Mouse (Mus musculus): ENCODE measurements around the gene Kidins220. TPM values are rescaled to one million over a fixed set of nuclear protein-coding genes. Genes with fewer than 3 reads are reported as not detected.

The Kidins220 gene
- polyA plus RNA-seq, 1 experiment from 2014 or later: 180 TPM

- no peak overlapping the region for H3K4me2 ChIP-seq
- H3K9ac ChIP-seq: no peak overlapping the region
- H3K27me3 ChIP-seq (replicated peaks): no peaks in the 10 kb centered on the region
- H3K9me3 ChIP-seq: no peaks in the 10 kb centered on the region
- H3K4me3 ChIP-seq: no peak overlapping the region
- no peaks in the 10 kb centered on the region for H3K36me3 ChIP-seq (replicated peaks)
- H3K27ac ChIP-seq: no peak overlapping the region
- H3K4me1 ChIP-seq: no peaks in the 10 kb centered on the region
- 83% methylated on average over 2 of the region's 2 CpGs for WGBS
- no peak for ATAC-seq (replicated peaks)
Measured at GRCm38 (mm10) chr12:24966046-24966445, 8.7 kb upstream of the Kidins220 start.

DNA sequence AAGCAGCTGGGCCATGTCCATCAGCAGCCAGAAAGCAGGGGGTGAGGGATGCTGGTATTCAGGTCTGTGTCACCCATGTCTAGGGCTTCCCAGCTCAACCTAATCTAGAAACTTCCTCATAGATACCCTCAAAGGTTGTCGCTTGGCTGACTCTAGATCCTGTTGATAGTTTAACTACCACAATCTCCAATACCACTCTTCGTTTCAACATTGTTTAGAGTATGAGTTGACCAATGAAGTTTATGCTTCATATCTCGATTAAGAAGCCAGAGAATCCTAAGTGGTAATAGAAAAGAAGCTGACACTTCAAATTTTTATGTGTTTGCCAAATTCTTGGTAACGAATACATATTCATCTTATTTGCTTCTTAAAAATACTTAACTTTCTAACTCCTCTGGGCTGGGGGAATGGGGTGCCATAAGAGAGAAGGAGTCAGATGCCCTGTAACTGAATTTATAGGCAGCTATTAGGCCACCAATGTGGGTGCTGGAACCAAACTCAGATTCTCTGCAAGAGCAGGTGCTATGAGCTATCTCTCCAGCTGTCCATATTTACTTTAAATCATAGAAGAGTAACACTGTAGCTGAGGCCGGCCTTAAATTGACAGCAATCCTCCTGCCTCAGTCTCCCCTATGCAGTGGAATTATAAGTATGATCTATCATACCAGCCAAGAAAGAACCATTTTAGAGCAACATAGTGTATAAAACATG lies 3.1 kb upstream of the Kidins220 start:
- Histone ChIP-seq H3K4me2 (no peak overlapping the region), H3K27ac (no peak overlapping the region), H3K27me3 (replicated peaks) (no peaks in the 10 kb centered on the region), H3K9me3 (no peaks in the 10 kb centered on the region), H3K4me1 (peaks cover 7% of the 10 kb centered on the region), H3K36me3 (replicated peaks) (no peaks in the 10 kb centered on the region), H3K4me3 (no peak overlapping the region), H3K9ac (no peak overlapping the region)
- WGBS: 89% methylated on average over 5 of the region's 5 CpGs
- no peak for ATAC-seq (replicated peaks)

- Histone ChIP-seq H3K4me1 (peaks cover 17% of the 10 kb centered on the region), H3K36me3 (replicated peaks) (no peaks in the 10 kb centered on the region), H3K4me3 (no peak overlapping the region), H3K9me3 (no peaks in the 10 kb centered on the region), H3K27me3 (replicated peaks) (no peaks in the 10 kb centered on the region), H3K9ac (no peak overlapping the region), H3K4me2 (no peak overlapping the region), H3K27ac (no peak overlapping the region)
- no peak for ATAC-seq (replicated peaks)
- 80% methylated on average over 8 of the region's 8 CpGs for WGBS
Measured at GRCm38 (mm10) chr12:24972371-24973350, 2.1 kb upstream of the Kidins220 start.

DNA sequence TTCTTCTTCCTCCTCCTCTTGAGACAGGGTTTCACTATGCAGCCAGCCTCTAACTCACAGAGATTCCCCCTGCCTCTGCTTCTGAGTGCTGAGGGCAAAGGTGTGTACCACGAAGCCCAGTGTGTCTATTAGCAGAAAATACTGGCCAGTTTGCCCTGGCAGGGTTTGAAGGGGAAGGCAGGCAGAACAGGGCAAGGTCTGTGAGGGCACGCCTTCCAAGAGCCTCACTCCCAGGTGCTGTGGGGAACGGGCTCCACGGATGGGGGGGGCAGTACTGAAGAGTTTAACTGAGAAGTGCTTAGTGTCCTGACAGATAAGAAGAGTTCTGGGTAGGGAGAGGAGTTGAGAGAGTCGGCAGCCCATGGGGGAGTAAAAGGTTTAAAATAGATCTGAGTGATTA lies 1.1 kb upstream of the Kidins220 start:
- ATAC-seq (replicated peaks): no peak; the same call in 1 of the 2 replicates
- Histone ChIP-seq H3K4me3 (no peak overlapping the region), H3K27ac (no peak overlapping the region), H3K9me3 (no peaks in the 10 kb centered on the region), H3K4me1 (peaks cover 17% of the 10 kb centered on the region), H3K4me2 (no peak overlapping the region), H3K27me3 (replicated peaks) (no peaks in the 10 kb centered on the region), H3K9ac (no peak overlapping the region), H3K36me3 (replicated peaks) (no peaks in the 10 kb centered on the region)
- 78% methylated on average over 5 of the region's 5 CpGs for WGBS

DNA sequence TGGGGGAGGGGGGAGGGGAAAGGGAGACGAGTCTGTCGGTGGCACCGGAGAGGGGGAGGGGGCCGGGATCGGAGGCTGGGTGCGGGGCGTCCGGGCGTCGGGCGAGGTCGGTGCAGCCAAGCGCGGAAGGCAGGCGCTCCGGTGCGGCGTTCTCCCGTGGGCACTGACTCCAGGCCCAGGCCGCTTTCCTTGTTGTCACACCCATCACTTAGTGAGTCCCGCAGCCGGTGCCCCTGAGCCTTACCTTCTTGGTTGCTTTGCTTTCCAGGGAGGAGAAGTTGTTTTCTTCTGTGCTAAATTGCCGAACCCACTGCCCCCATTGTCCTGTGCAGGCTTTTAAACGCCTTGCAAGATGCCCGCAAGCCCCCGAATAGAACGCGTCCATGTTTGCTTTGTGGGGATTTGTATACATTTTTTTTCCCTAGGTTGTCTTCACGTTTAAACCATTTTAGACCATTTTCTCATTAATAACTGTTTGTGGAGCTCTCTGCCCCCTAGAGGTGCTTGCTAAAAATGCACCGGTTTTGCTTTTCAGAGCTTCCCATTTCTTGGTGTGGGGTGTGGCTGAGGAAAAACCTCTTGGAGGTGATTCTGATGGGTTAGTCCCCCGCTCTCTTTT lies 499 bp downstream of the Kidins220 start:
- H3K27ac ChIP-seq: peak overlapping the region; percentile 95
- peaks cover 3% of the 10 kb centered on the region; the same call in 1 of the 2 replicates for H3K36me3 ChIP-seq (replicated peaks)
- H3K4me2 ChIP-seq: peak overlapping the region; percentile 52
- H3K27me3 ChIP-seq (replicated peaks): no peaks in the 10 kb centered on the region
- peaks cover 24% of the 10 kb centered on the region for H3K4me1 ChIP-seq
- H3K4me3 ChIP-seq: peak overlapping the region; percentile 73
- WGBS: under 1% methylated on average over 28 of the region's 31 CpGs
- H3K9ac ChIP-seq: peak overlapping the region; percentile 82
- peak; percentile 81 for ATAC-seq (replicated peaks)
- H3K9me3 ChIP-seq: no peaks in the 10 kb centered on the region

- ATAC-seq (replicated peaks): no peak
- Histone ChIP-seq H3K4me2 (no peak overlapping the region), H3K27ac (no peak overlapping the region), H3K27me3 (replicated peaks) (no peaks in the 10 kb centered on the region), H3K4me3 (no peak overlapping the region), H3K9me3 (no peaks in the 10 kb centered on the region), H3K4me1 (0 out of 2 replicates have a peak, but pooled peaks cover 1% of the 10 kb centered on the region), H3K36me3 (replicated peaks) (peaks cover 35% of the 10 kb centered on the region; the same call in 1 of the 2 replicates), H3K9ac (no peak overlapping the region)
- 88% methylated on average over 5 of the region's 5 CpGs for WGBS
Measured at GRCm38 (mm10) chr12:24985226-24985625, 10.5 kb downstream of the Kidins220 start.

GRCm38 (mm10) chr12:24995350-24995749 lies 20.6 kb downstream of the Kidins220 start:
- H3K36me3 ChIP-seq (replicated peaks): peaks cover 68% of the 10 kb centered on the region
- H3K4me1 ChIP-seq: no peaks in the 10 kb centered on the region
- no peak overlapping the region for H3K27ac ChIP-seq
- no peak for ATAC-seq (replicated peaks)
- no peak overlapping the region for H3K9ac ChIP-seq
- H3K27me3 ChIP-seq (replicated peaks): no peaks in the 10 kb centered on the region
- WGBS: 86% methylated on average over 4 of the region's 4 CpGs
- H3K9me3 ChIP-seq: no peaks in the 10 kb centered on the region
- no peak overlapping the region for H3K4me3 ChIP-seq
- H3K4me2 ChIP-seq: no peak overlapping the region

DNA sequence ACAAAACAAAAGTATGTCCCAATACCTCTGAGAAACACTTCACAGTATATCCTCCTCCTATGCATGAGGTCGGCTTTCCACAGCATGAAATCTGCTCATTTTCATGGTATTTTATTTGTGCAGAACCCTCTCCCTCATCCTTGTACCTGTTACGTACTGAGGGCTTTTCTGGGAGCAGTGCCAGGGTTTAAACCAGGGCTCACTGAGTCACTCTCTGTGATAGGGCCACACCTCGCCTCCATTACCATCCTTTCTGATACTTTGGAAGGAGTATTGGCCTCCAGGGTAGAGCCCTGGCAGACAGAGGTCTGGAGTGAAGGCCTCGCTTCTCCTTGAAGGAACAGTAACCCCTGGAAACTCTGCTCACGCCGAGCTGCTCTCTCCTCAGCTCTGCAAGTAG lies 30.6 kb downstream of the Kidins220 start:
- no peaks in the 10 kb centered on the region for H3K4me1 ChIP-seq
- no peak for ATAC-seq (replicated peaks)
- no peaks in the 10 kb centered on the region for H3K9me3 ChIP-seq
- no peak overlapping the region for H3K4me2 ChIP-seq
- H3K9ac ChIP-seq: no peak overlapping the region
- H3K4me3 ChIP-seq: no peak overlapping the region
- no peaks in the 10 kb centered on the region for H3K27me3 ChIP-seq (replicated peaks)
- H3K27ac ChIP-seq: no peak overlapping the region
- WGBS: 84% methylated on average over 6 of the region's 6 CpGs
- H3K36me3 ChIP-seq (replicated peaks): peaks cover 66% of the 10 kb centered on the region

- no peak overlapping the region for H3K4me2 ChIP-seq
- peaks cover 74% of the 10 kb centered on the region for H3K36me3 ChIP-seq (replicated peaks)
- no peak for ATAC-seq (replicated peaks)
- H3K4me3 ChIP-seq: no peak overlapping the region
- no peak overlapping the region for H3K27ac ChIP-seq
- no peaks in the 10 kb centered on the region for H3K27me3 ChIP-seq (replicated peaks)
- no peak overlapping the region for H3K9ac ChIP-seq
- H3K4me1 ChIP-seq: no peaks in the 10 kb centered on the region
- H3K9me3 ChIP-seq: no peaks in the 10 kb centered on the region
- WGBS: 94% methylated on average over 9 of the region's 9 CpGs
Measured at GRCm38 (mm10) chr12:25009957-25010356, 35.2 kb downstream of the Kidins220 start.

DNA sequence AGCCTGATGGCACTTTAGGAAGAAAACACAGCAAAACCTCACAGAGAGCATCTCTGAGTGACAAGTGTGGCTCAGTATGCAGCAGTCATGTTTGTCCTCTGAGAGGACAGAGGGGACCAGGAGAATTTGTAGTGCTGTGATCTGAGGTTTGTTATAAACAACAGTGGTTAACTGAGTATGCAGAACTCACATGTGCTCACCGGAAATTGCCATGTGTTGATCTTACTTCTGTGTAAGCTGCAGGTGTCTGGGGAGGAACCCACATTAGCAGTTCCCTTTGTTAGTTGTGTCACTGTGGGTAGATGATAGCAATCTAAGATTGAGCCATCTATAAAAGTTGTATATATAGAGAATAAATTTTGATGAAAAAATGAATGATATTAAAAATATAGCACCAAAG lies 35.7 kb downstream of the Kidins220 start:
- H3K4me1 ChIP-seq: no peaks in the 10 kb centered on the region
- H3K9ac ChIP-seq: no peak overlapping the region
- no peak overlapping the region for H3K27ac ChIP-seq
- ATAC-seq (replicated peaks): no peak
- peaks cover 74% of the 10 kb centered on the region for H3K36me3 ChIP-seq (replicated peaks)
- 90% methylated on average over 1 of the region's 1 CpGs for WGBS
- no peak overlapping the region for H3K4me3 ChIP-seq
- no peaks in the 10 kb centered on the region for H3K9me3 ChIP-seq
- no peaks in the 10 kb centered on the region for H3K27me3 ChIP-seq (replicated peaks)
- H3K4me2 ChIP-seq: no peak overlapping the region

- H3K27ac ChIP-seq: no peak overlapping the region
- no peaks in the 10 kb centered on the region for H3K27me3 ChIP-seq (replicated peaks)
- no peaks in the 10 kb centered on the region for H3K4me1 ChIP-seq
- H3K4me2 ChIP-seq: no peak overlapping the region
- ATAC-seq (replicated peaks): no peak
- WGBS: 76% methylated on average over 15 of the region's 15 CpGs
- H3K9ac ChIP-seq: no peak overlapping the region
- peaks cover 81% of the 10 kb centered on the region for H3K36me3 ChIP-seq (replicated peaks)
- no peaks in the 10 kb centered on the region for H3K9me3 ChIP-seq
- H3K4me3 ChIP-seq: no peak overlapping the region
Measured at GRCm38 (mm10) chr12:25011733-25012367, 37.1 kb downstream of the Kidins220 start.

Measured in midbrain, embryonic 15.5 days (tissue).